Mouse (Mus musculus): Measurements from ENCODE around the gene Zfp422.

- no peak for TF ChIP-seq CTCF (IDR thresholded peaks at IDR 0.05; ENCODE audit: low read depth)
- TF ChIP-seq EP300 (IDR thresholded peaks at IDR 0.05; ENCODE audit: low read depth) = no peak
Observed at GRCm38 (mm10) chr6:116664031-116664430, 35.2 kb upstream of the Zfp422 start.

All from liver, postnatal 0 days (tissue).